Mouse (Mus musculus) neural tube, postnatal 0 days (tissue): Measurements from ENCODE around the gene Tnni3k. TPM values are rescaled to one million over a fixed set of nuclear protein-coding genes. Genes with fewer than 3 reads are reported as not detected.

Experiments used
- polyA plus RNA-seq: library from polyadenylated mRNA; unstranded; fragments of >200 nt; fragmentation: Nextera tagmentation; extraction: Ambion mirVana; gene quantifications from 2 replicates; pipeline ENCODE4 v1.2.1, GENCODE M21; 2015

Tnni3k gene
- 0.09 and 0.19 TPM in 2 replicates for polyA plus RNA-seq

DNA sequence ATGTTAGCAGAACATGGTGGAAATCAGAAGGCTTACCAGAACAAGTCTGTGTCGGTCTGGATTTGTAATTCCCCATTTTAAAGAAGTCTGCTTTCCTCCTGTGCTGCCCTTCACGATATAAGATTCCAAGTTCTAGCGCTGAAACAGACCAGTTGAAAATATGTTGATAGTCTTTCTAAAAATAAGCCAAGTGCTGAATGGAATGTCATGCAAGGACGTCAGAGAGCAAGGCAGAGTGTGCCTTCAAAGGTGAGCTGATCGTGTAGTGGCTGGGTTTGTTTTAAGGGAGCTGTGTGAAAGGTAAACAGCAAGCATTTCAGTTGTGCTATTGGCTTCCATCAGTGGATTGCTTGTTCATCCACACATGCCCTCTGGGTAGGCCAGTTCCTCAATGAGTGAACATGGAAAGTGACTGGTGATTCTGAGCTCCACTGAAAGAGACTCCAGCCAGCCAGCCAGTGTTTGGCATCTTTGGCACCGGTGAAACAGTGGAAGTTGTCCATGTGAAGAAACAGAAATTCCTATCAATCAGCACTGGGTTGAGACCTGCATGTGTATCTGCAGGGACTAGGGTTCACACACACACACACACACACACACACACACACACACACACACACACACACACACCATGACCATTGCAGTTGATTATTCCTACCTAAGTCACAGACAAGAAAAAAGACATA is at the start of gene Tnni3k:
Gene Tnni3k (minus strand): TSS at position 177 of the 686 bp plus-strand sequence.

DNA sequence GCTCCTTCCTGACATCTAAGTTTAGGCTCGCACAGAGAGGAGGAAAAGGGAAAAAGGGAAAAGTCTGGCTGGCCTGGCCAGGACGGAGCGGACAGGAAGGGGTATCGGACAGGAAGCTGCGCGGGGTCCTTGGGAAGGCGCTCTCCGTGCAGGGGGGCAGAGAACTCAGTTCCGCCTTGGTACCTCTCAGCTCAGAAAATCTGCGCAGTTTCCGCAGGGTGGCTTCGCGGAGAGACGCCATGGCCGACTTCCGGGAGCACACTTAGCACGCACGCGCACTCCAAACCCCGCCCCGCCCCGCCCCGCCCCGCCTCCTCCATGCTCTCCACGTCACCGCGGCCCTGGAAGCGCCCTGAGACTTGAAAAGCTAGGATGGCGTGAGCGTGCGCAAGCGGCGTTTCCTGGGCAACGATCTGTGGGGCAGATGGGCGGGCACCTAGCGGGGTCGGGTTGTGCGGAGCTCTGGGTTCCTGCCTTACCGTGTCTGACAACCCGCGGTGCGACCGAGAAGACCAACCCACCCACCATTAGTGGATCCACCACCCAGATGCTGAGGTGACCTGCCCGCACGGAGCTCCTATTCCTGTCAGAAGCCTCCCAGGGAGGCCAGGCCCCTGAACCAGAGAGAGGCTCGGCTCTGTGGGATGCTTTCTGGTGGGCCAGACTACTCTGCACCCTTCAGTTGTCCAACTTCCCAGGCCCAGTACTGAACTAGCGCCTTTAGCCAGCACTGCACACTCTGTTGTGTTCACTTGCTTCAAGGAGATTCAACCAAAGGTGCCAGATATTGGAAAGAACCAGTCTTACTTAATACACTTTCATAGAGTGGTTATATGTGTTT is 38.1 kb upstream of the Tnni3k start, which contains the start of the genes Fpgt and Lrriq3:
Gene Fpgt (minus strand): TSS at position 288 of the 841 bp plus-strand sequence.
Gene Lrriq3 (plus strand): TSS at position 319 of the 841 bp plus-strand sequence.

Other genes starting within 250 kb of the Tnni3k start
- gene Fpgt, start 38.0 kb upstream of the Tnni3k start, polyA plus RNA-seq, result 13.7 and 17.6 TPM in 2 replicates
- 1.1 and 1.2 TPM in 2 replicates for gene Lrriq3, start 38.0 kb upstream of the Tnni3k start, polyA plus RNA-seq